Mouse (Mus musculus) neural tube, embryonic 12.5 days (tissue): ENCODE measurements around the gene Chic2. TPM values are rescaled to one million over a fixed set of nuclear protein-coding genes. Genes with fewer than 3 reads are reported as not detected.

Experiments used
- ATAC-seq: fragments of 200-750 bp; cut with Nextera tagmentation; 2 replicates; pipeline ENCODE4 v1.8.0; 2017; ENCODE audit warnings: low read depth, mild to moderate bottlenecking, moderate TSS enrichment, moderate library complexity; ENCODE audit not compliant: low FRiP score
- H3K27ac ChIP-seq: fragments of 300-500 bp; sonication (generic); 2 replicates; pipeline ENCODE4 v1.5.1; 2016
- H3K27me3 ChIP-seq: fragments of 300-500 bp; sonication (generic); replicated peaks from 2 replicates; pipeline ENCODE4 v1.6.1; 2016; ENCODE audit warnings: mild to moderate bottlenecking
- H3K36me3 ChIP-seq: fragments of 300-500 bp; sonication (generic); 2 replicates; pipeline ENCODE4 v1.6.1; 2016; ENCODE audit warnings: mild to moderate bottlenecking
- H3K4me1 ChIP-seq: fragments of 300-500 bp; sonication (generic); 2 replicates; pipeline ENCODE4 v1.6.1; 2016
- H3K4me2 ChIP-seq: fragments of 300-500 bp; sonication (generic); replicated peaks from 2 replicates; pipeline ENCODE4 v1.6.1; 2016; ENCODE audit warnings: mild to moderate bottlenecking
- H3K4me3 ChIP-seq: fragments of 300-500 bp; sonication (generic); 2 replicates; pipeline ENCODE4 v1.5.1; 2016
- H3K9ac ChIP-seq: fragments of 300-500 bp; sonication (generic); 2 replicates; pipeline ENCODE4 v1.6.1; 2016; ENCODE audit warnings: mild to moderate bottlenecking
- H3K9me3 ChIP-seq: fragments of 300-500 bp; sonication (generic); 2 replicates; pipeline ENCODE4 v1.6.1; 2016; ENCODE audit warnings: mild to moderate bottlenecking
- WGBS: fragments of 180-500 bp; shearing (Covaris S2); methylation state at CpG from one replicate; pipeline ENCODE4 v1.1.7; 2016; 5-methylcytosine and 5-hydroxymethylcytosine counted together
- polyA plus RNA-seq: library from polyadenylated mRNA; unstranded; fragments of >200 nt; fragmentation: Nextera tagmentation; extraction: Ambion mirVana; gene quantifications from 2 replicates; pipeline ENCODE4 v1.2.1, GENCODE M21; 2016

Chic2 gene
- polyA plus RNA-seq, result 53.6 and 57.4 TPM in 2 replicates

GRCm38 (mm10) chr5:75044310-75044904, at the start of gene Chic2:
TSS of gene Chic2 (minus strand) at chr5:75044774.
- WGBS, result 1% methylated on average over 85 of the region's 90 CpGs
- peak; percentile 90 for ATAC-seq
- Histone ChIP-seq H3K36me3 (peaks cover 4% of the 10 kb centered on the region; the same call in 1 of the 2 replicates), H3K4me3 (peak within 1 kb of the TSS; percentile 95), H3K9me3 (no peaks in the 10 kb centered on the region), H3K9ac (peak within 1 kb of the TSS; percentile 97), H3K27me3 (no peaks in the 10 kb centered on the region), H3K4me2 (peak within 1 kb of the TSS; percentile 88), H3K27ac (peak within 1 kb of the TSS; percentile 85), H3K4me1 (peaks cover 12% of the 10 kb centered on the region)

GRCm38 (mm10) chr5:75085906-75086305, 41.3 kb upstream of the Chic2 start:
- no peak overlapping the region for H3K27ac ChIP-seq
- peak overlapping the region; percentile 46 for H3K4me2 ChIP-seq
- ATAC-seq, result no peak
- WGBS, result 21% methylated on average over 4 of the region's 4 CpGs
- peaks cover 31% of the 10 kb centered on the region for H3K4me1 ChIP-seq
- no peaks in the 10 kb centered on the region for H3K36me3 ChIP-seq
- H3K9ac ChIP-seq, result no peak overlapping the region
- H3K27me3 ChIP-seq, result peaks cover 65% of the 10 kb centered on the region
- H3K4me3 ChIP-seq, result no peak overlapping the region
- H3K9me3 ChIP-seq, result no peaks in the 10 kb centered on the region

- peak overlapping the region; percentile 46 for H3K4me2 ChIP-seq
- H3K9ac ChIP-seq, result no peak overlapping the region
- peaks cover 69% of the 10 kb centered on the region for H3K27me3 ChIP-seq
- H3K36me3 ChIP-seq, result no peaks in the 10 kb centered on the region
- H3K27ac ChIP-seq, result no peak overlapping the region
- no peak; the same call in 1 of the 2 replicates for ATAC-seq
- no peaks in the 10 kb centered on the region for H3K9me3 ChIP-seq
- no peak overlapping the region for H3K4me3 ChIP-seq
- under 1% methylated on average over 17 of the region's 17 CpGs for WGBS
- H3K4me1 ChIP-seq, result peaks cover 31% of the 10 kb centered on the region
Observed at GRCm38 (mm10) chr5:75085521-75085875, 40.9 kb upstream of the Chic2 start.

- H3K4me3 ChIP-seq, result no peak overlapping the region
- H3K4me2 ChIP-seq, result peak overlapping the region; percentile 46
- H3K4me1 ChIP-seq, result peaks cover 31% of the 10 kb centered on the region
- no peaks in the 10 kb centered on the region for H3K36me3 ChIP-seq
- peak; percentile 57 for ATAC-seq
- no peaks in the 10 kb centered on the region for H3K9me3 ChIP-seq
- no peak overlapping the region for H3K9ac ChIP-seq
- no peak overlapping the region for H3K27ac ChIP-seq
- WGBS, result under 1% methylated on average over 25 of the region's 25 CpGs
- peaks cover 74% of the 10 kb centered on the region for H3K27me3 ChIP-seq
Observed at GRCm38 (mm10) chr5:75084871-75085520, 40.4 kb upstream of the Chic2 start.

GRCm38 (mm10) chr5:75084393-75084870, 39.9 kb upstream of the Chic2 start:
- Histone ChIP-seq H3K9me3 (no peaks in the 10 kb centered on the region), H3K36me3 (no peaks in the 10 kb centered on the region), H3K4me1 (peaks cover 32% of the 10 kb centered on the region), H3K27ac (no peak overlapping the region), H3K4me2 (peak overlapping the region; percentile 46), H3K27me3 (peaks cover 80% of the 10 kb centered on the region), H3K4me3 (no peak overlapping the region), H3K9ac (no peak overlapping the region)
- under 1% methylated on average over 8 of the region's 8 CpGs for WGBS
- ATAC-seq, result peak; percentile 25; the same call in 1 of the 2 replicates

GRCm38 (mm10) chr5:75083591-75084392, 39.2 kb upstream of the Chic2 start:
- WGBS, result under 1% methylated on average over 27 of the region's 27 CpGs
- Histone ChIP-seq H3K4me2 (peak overlapping the region; percentile 46), H3K9me3 (no peaks in the 10 kb centered on the region), H3K4me1 (peaks cover 34% of the 10 kb centered on the region), H3K36me3 (no peaks in the 10 kb centered on the region), H3K4me3 (no peak overlapping the region), H3K27me3 (peaks cover 86% of the 10 kb centered on the region), H3K9ac (no peak overlapping the region), H3K27ac (no peak overlapping the region)
- ATAC-seq, result 0 out of 2 replicates have a peak, but pooled peaks have one; percentile 34

GRCm38 (mm10) chr5:75083061-75083460, 38.5 kb upstream of the Chic2 start:
- peak; percentile 37; the same call in 1 of the 2 replicates for ATAC-seq
- 0% methylated on average over 14 of the region's 14 CpGs for WGBS
- Histone ChIP-seq H3K27me3 (peaks cover 91% of the 10 kb centered on the region), H3K27ac (no peak overlapping the region), H3K4me1 (peaks cover 34% of the 10 kb centered on the region), H3K9me3 (no peaks in the 10 kb centered on the region), H3K36me3 (no peaks in the 10 kb centered on the region), H3K9ac (no peak overlapping the region), H3K4me3 (no peak overlapping the region), H3K4me2 (peak overlapping the region; percentile 46)

GRCm38 (mm10) chr5:75082439-75082838, 37.9 kb upstream of the Chic2 start:
- peaks cover 94% of the 10 kb centered on the region for H3K27me3 ChIP-seq
- H3K36me3 ChIP-seq, result no peaks in the 10 kb centered on the region
- H3K9me3 ChIP-seq, result no peaks in the 10 kb centered on the region
- no peak for ATAC-seq
- 2% methylated on average over 6 of the region's 6 CpGs for WGBS
- H3K4me1 ChIP-seq, result peaks cover 34% of the 10 kb centered on the region
- no peak overlapping the region for H3K4me3 ChIP-seq
- H3K9ac ChIP-seq, result no peak overlapping the region
- peak overlapping the region; percentile 46 for H3K4me2 ChIP-seq
- no peak overlapping the region for H3K27ac ChIP-seq

GRCm38 (mm10) chr5:75079564-75079963, 35.0 kb upstream of the Chic2 start:
- H3K9ac ChIP-seq, result no peak overlapping the region
- no peaks in the 10 kb centered on the region for H3K36me3 ChIP-seq
- no peaks in the 10 kb centered on the region for H3K9me3 ChIP-seq
- no peak overlapping the region for H3K4me2 ChIP-seq
- peaks cover 94% of the 10 kb centered on the region for H3K27me3 ChIP-seq
- no peak overlapping the region for H3K4me3 ChIP-seq
- no peak overlapping the region for H3K27ac ChIP-seq
- 4% methylated on average over 7 of the region's 7 CpGs for WGBS
- H3K4me1 ChIP-seq, result peaks cover 51% of the 10 kb centered on the region
- ATAC-seq, result no peak

- Histone ChIP-seq H3K9ac (no peak overlapping the region), H3K4me1 (peaks cover 55% of the 10 kb centered on the region), H3K27me3 (peaks cover 95% of the 10 kb centered on the region), H3K9me3 (no peaks in the 10 kb centered on the region), H3K4me3 (peak overlapping the region; percentile 39; the same call in 1 of the 2 replicates), H3K36me3 (no peaks in the 10 kb centered on the region), H3K4me2 (peak overlapping the region; percentile 65), H3K27ac (no peak overlapping the region)
- under 1% methylated on average over 19 of the region's 19 CpGs for WGBS
- no peak for ATAC-seq
Observed at GRCm38 (mm10) chr5:75077051-75077380, 32.4 kb upstream of the Chic2 start.

- under 1% methylated on average over 17 of the region's 17 CpGs for WGBS
Observed at GRCm38 (mm10) chr5:75076326-75077050, 31.9 kb upstream of the Chic2 start.

More at GRCm38 (mm10) chr5:75076326-75077050, 31.9 kb upstream of the Chic2 start:
- H3K4me1 ChIP-seq, result peaks cover 57% of the 10 kb centered on the region
- ATAC-seq, result no peak
- H3K4me2 ChIP-seq, result peak overlapping the region; percentile 65
- H3K36me3 ChIP-seq, result no peaks in the 10 kb centered on the region
- H3K4me3 ChIP-seq, result peak overlapping the region; percentile 39
- H3K9me3 ChIP-seq, result no peaks in the 10 kb centered on the region
- peaks cover 94% of the 10 kb centered on the region for H3K27me3 ChIP-seq
- H3K27ac ChIP-seq, result no peak overlapping the region
- H3K9ac ChIP-seq, result peak overlapping the region; percentile 56
